Mouse (Mus musculus) stomach, postnatal 0 days (tissue): ENCODE measurements around the gene Cadps2. TPM values are rescaled to one million over a fixed set of nuclear protein-coding genes. Genes with fewer than 3 reads are reported as not detected.
A peak's percentile ranks its signal among the peaks of the same experiment; 100 is the strongest.

Source experiments
- ATAC-seq: fragments of 200-750 bp; cut with Nextera tagmentation; 2 replicates; pipeline ENCODE4 v1.8.0; 2017; ENCODE audit not compliant: low FRiP score, low TSS enrichment
- DNase-seq: peaks from one replicate; pipeline ENCODE4 v3.0.0-alpha.2; 2016; ENCODE audit warnings: low spot score
- H3K27ac ChIP-seq: fragments of 300-500 bp; sonication (generic); replicated peaks from 2 replicates; pipeline ENCODE4 v1.5.1; 2014; ENCODE audit warnings: mild to moderate bottlenecking, control low read depth
- H3K27me3 ChIP-seq: fragments of 300-500 bp; sonication (generic); 2 replicates; pipeline ENCODE4 v1.6.1; 2014; ENCODE audit warnings: low read length; ENCODE audit not compliant: control insufficient read depth, insufficient read depth
- H3K36me3 ChIP-seq: fragments of 300-500 bp; sonication (generic); 2 replicates; pipeline ENCODE4 v1.6.1; 2014; ENCODE audit warnings: low read length, mixed read lengths; ENCODE audit not compliant: control insufficient read depth, insufficient read depth
- H3K4me1 ChIP-seq: fragments of 300-500 bp; sonication (generic); replicated peaks from 2 replicates; pipeline ENCODE4 v1.6.1; 2014; ENCODE audit warnings: antibody characterized with exemption; ENCODE audit not compliant: control insufficient read depth, insufficient read depth
- H3K4me2 ChIP-seq: fragments of 300-500 bp; sonication (generic); replicated peaks from 2 replicates; pipeline ENCODE4 v1.6.1; 2014; ENCODE audit warnings: low read depth, mild to moderate bottlenecking, control low read depth, moderate library complexity
- H3K4me3 ChIP-seq: fragments of 300-500 bp; sonication (generic); 2 replicates; pipeline ENCODE4 v1.5.1; 2014; ENCODE audit warnings: low read depth, low read length, control low read depth
- H3K9ac ChIP-seq: fragments of 300-500 bp; sonication (generic); 2 replicates; pipeline ENCODE4 v1.6.1; 2014; ENCODE audit warnings: mild to moderate bottlenecking, low read length, control low read depth, mixed read lengths
- H3K9me3 ChIP-seq: fragments of 300-500 bp; sonication (generic); 2 replicates; pipeline ENCODE4 v1.6.1; 2016; ENCODE audit warnings: low read length; ENCODE audit not compliant: control insufficient read depth
- CTCF ChIP-seq: IDR thresholded peaks from 2 replicates; pipeline ENCODE4 v1.5.1; 2016; ENCODE audit warnings: antibody characterized with exemption, low read depth, mild to moderate bottlenecking, moderate library complexity
- EP300 ChIP-seq: optimal IDR thresholded peaks from 2 replicates; pipeline ENCODE3; 2016; ENCODE audit warnings: antibody characterized with exemption
- WGBS: fragments of 180-500 bp; shearing (Covaris S2); extraction: QIAGEN DNeasy Blood & Tissue Kit; methylation state at CpG from one replicate; pipeline ENCODE4 v1.1.7; 2014; 5-methylcytosine and 5-hydroxymethylcytosine counted together
- polyA plus RNA-seq: library from polyadenylated mRNA; unstranded; fragments of >200 nt; fragmentation: Nextera tagmentation; extraction: Ambion mirVana; gene quantifications from 2 replicates; pipeline ENCODE4 v1.2.1, GENCODE M21; 2015

The Cadps2 gene
- polyA plus RNA-seq, 1 experiment from 2014 or later = 4.8 TPM

GRCm38 (mm10) chr6:23253353-23254311, 585.6 kb downstream of the Cadps2 start:
- peak; percentile 27 for DNase-seq

GRCm38 (mm10) chr6:23252196-23253135, 586.8 kb downstream of the Cadps2 start:
- no peak overlapping the region for H3K27ac ChIP-seq
- H3K27me3 ChIP-seq = peaks cover 22% of the 10 kb centered on the region
- H3K36me3 ChIP-seq = no peaks in the 10 kb centered on the region
- H3K4me2 ChIP-seq = no peak overlapping the region
- ATAC-seq (no peak), DNase-seq (no peak)
- H3K4me3 ChIP-seq = no peak overlapping the region
- TF ChIP-seq EP300 = no peak
- TF ChIP-seq CTCF = no peak
- no peak overlapping the region for H3K9ac ChIP-seq
- H3K9me3 ChIP-seq = no peaks in the 10 kb centered on the region
- 3% methylated on average over 20 of the region's 20 CpGs for WGBS
- H3K4me1 ChIP-seq = no peaks in the 10 kb centered on the region

More at GRCm38 (mm10) chr6:23253353-23254311, 585.6 kb downstream of the Cadps2 start:
- Histone ChIP-seq H3K36me3 (no peaks in the 10 kb centered on the region), H3K4me2 (no peak overlapping the region), H3K4me3 (0 out of 2 replicates have a peak overlapping the region, but pooled peaks have one; percentile 4), H3K27ac (no peak overlapping the region), H3K27me3 (peaks cover 14% of the 10 kb centered on the region), H3K9ac (no peak overlapping the region), H3K9me3 (no peaks in the 10 kb centered on the region), H3K4me1 (no peaks in the 10 kb centered on the region)
- WGBS = 2% methylated on average over 43 of the region's 43 CpGs
- TF ChIP-seq CTCF (no peak), EP300 (no peak)
- no peak for ATAC-seq

GRCm38 (mm10) chr6:23251431-23251830, 587.8 kb downstream of the Cadps2 start:
- ATAC-seq = no peak
- no peak overlapping the region for H3K4me3 ChIP-seq
- no peaks in the 10 kb centered on the region for H3K36me3 ChIP-seq
- peaks cover 26% of the 10 kb centered on the region for H3K27me3 ChIP-seq
- H3K4me2 ChIP-seq = no peak overlapping the region
- H3K4me1 ChIP-seq = no peaks in the 10 kb centered on the region
- no peak overlapping the region for H3K9ac ChIP-seq
- H3K9me3 ChIP-seq = no peaks in the 10 kb centered on the region
- 9% methylated on average over 3 of the region's 3 CpGs for WGBS
- H3K27ac ChIP-seq = no peak overlapping the region
- TF ChIP-seq CTCF = no peak
- no peak for TF ChIP-seq EP300
- DNase-seq = no peak

- TF ChIP-seq CTCF = no peak
- no peak for TF ChIP-seq EP300
- DNase-seq = no peak
- H3K9ac ChIP-seq = no peak overlapping the region
- no peak overlapping the region for H3K4me2 ChIP-seq
- WGBS = 3% methylated on average over 22 of the region's 22 CpGs
- ATAC-seq = no peak
- peaks cover 29% of the 10 kb centered on the region for H3K27me3 ChIP-seq
- no peaks in the 10 kb centered on the region for H3K4me1 ChIP-seq
- no peaks in the 10 kb centered on the region for H3K9me3 ChIP-seq
- no peaks in the 10 kb centered on the region for H3K36me3 ChIP-seq
- no peak overlapping the region for H3K4me3 ChIP-seq
- H3K27ac ChIP-seq = no peak overlapping the region
These were observed 588.8 kb downstream of the Cadps2 start for GRCm38 (mm10) chr6:23250288-23250955.

GRCm38 (mm10) chr6:23249616-23250287, 589.5 kb downstream of the Cadps2 start:
- Histone ChIP-seq H3K27me3 (peaks cover 31% of the 10 kb centered on the region), H3K9ac (no peak overlapping the region), H3K4me3 (peak overlapping the region; percentile 30), H3K27ac (no peak overlapping the region), H3K4me1 (no peaks in the 10 kb centered on the region), H3K9me3 (no peaks in the 10 kb centered on the region), H3K4me2 (peak overlapping the region; percentile 47), H3K36me3 (no peaks in the 10 kb centered on the region)
- 4% methylated on average over 29 of the region's 29 CpGs for WGBS
- peak; percentile 36; the same call in 1 of the 2 replicates for ATAC-seq
- peak; percentile 54; the same call in 1 of the 2 replicates for TF ChIP-seq CTCF
- TF ChIP-seq EP300 = no peak
- DNase-seq = peak; percentile 46
